Mouse (Mus musculus) heart, adult 2 months (tissue): ENCODE results near the gene Crocc. TPM values are rescaled to one million over a fixed set of nuclear protein-coding genes. Genes with fewer than 3 reads are reported as not detected.

Experiments
- DNase-seq, 2 experiments: peaks; one replicate each; pipeline ENCODE4 v3.0.0; 2021
- H3K27ac ChIP-seq: fragments of 200-600 bp; 2 replicates; pipeline ENCODE4 v1.8.1; 2022
- H3K27me3 ChIP-seq: fragments of 200-500 bp; 2 replicates; pipeline ENCODE4 v1.6.1; 2012; ENCODE audit warnings: mild to moderate bottlenecking, low read length, inconsistent platforms, mixed read lengths; ENCODE audit not compliant: control insufficient read depth, insufficient read depth
- H3K36me3 ChIP-seq: fragments of 200-500 bp; 2 replicates; pipeline ENCODE4 v1.6.1; 2012; ENCODE audit warnings: low read length, inconsistent platforms; ENCODE audit not compliant: control insufficient read depth, insufficient read depth
- H3K4me1 ChIP-seq: fragments of 200-500 bp; 2 replicates; pipeline ENCODE4 v1.6.1; 2011; ENCODE audit warnings: low read length; ENCODE audit not compliant: control insufficient read depth, insufficient read depth
- H3K4me3 ChIP-seq: fragments of 200-600 bp; 2 replicates; pipeline ENCODE4 v1.8.1; 2022
- H3K79me2 ChIP-seq: fragments of 200-500 bp; replicated peaks from 2 replicates; pipeline ENCODE4 v1.6.1; 2012; ENCODE audit warnings: mild to moderate bottlenecking, inconsistent platforms, low read length, moderate library complexity, mixed read lengths; ENCODE audit not compliant: control insufficient read depth, insufficient read depth
- H3K9ac ChIP-seq: fragments of 200-500 bp; 2 replicates; pipeline ENCODE4 v1.6.1; 2012; ENCODE audit warnings: low read depth, mild to moderate bottlenecking, control low read depth, inconsistent platforms, low read length, mixed read lengths
- CTCF ChIP-seq: fragments of 200-600 bp; IDR thresholded peaks from 2 replicates; pipeline ENCODE4 v1.8.1; 2022; ENCODE audit warnings: antibody characterized with exemption, mild to moderate bottlenecking, moderate library complexity
- EP300 ChIP-seq: fragments of 200-500 bp; IDR thresholded peaks from 2 replicates; pipeline ENCODE4 v1.6.1; 2011; ENCODE audit warnings: low read depth, low read length, control low read depth; ENCODE audit not compliant: insufficient read depth
- POLR2A ChIP-seq: fragments of 200-500 bp; IDR thresholded peaks from 2 replicates; pipeline ENCODE4 v1.6.1; 2011; ENCODE audit warnings: mild to moderate bottlenecking, low read depth, low read length, control low read depth; ENCODE audit not compliant: insufficient read depth
- WGBS: fragments of 180-500 bp; shearing (Covaris S2); methylation state at CpG from one replicate; pipeline ENCODE4 v1.1.7; 2018; 5-methylcytosine and 5-hydroxymethylcytosine counted together
- intact Hi-C: fragments of 180-260 bp; cut with DNase I; formaldehyde crosslinking; loops from one replicate; pipeline ENCODE4 v1.15.1; 2025
- polyA plus RNA-seq: library from polyadenylated mRNA; depleted of rRNA; stranded (reverse); fragments of >200 nt; gene quantifications from 2 replicates; pipeline ENCODE4 v1.2.3, GENCODE M21; 2012
- total RNA-seq, 2 experiments: library from RNA; stranded (reverse); gene quantifications; 2 replicates each; pipeline ENCODE4 v1.2.3; 2021

The Crocc gene
- total and polyA plus RNA-seq, 3 experiments = 4.6 to 5.1 (median 4.9) TPM

DNA sequence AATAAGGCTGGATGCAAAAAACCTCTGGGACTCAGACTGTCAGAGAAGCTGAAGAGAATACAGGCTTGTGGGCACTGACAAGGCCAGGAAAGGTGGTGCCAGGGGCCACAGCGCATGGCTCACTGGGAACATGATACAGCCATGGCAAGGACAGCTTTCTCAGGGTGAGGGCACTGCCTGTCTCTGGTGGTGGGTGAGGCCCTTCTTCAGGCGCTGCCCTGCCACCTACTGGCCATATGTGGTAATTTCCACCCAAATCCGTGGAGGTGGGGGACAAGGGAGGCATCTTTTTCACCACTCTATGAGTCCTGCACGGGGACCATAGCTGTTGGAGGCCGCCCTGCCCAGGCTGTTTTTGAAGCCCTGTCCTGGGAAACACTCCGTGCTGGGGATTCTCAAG, 28.6 kb downstream of the Crocc start:
- 12% methylated on average over 6 of the region's 6 CpGs for WGBS
- H3K27me3 ChIP-seq = no peaks in the 10 kb centered on the region
- H3K4me1 ChIP-seq = peaks cover 2% of the 10 kb centered on the region
- H3K79me2 ChIP-seq = no peaks in the 10 kb centered on the region
- H3K9ac ChIP-seq = no peak overlapping the region
- no peak overlapping the region for H3K4me3 ChIP-seq
- H3K27ac ChIP-seq = no peak overlapping the region
- peak; percentile 77 to 86 for DNase-seq
- H3K36me3 ChIP-seq = no peaks in the 10 kb centered on the region
- intact Hi-C loops = loop anchor here (1.0 to 2.0 kb wide), 2 partner anchors 45 to 67 kb away; partner anchors contain the start of gene Atp13a2
- TF ChIP-seq EP300 (peak; percentile 88; the same call in 1 of the 2 replicates), POLR2A (no peak), CTCF (peak; percentile 98; the same call in 1 of the 2 replicates)

DNA sequence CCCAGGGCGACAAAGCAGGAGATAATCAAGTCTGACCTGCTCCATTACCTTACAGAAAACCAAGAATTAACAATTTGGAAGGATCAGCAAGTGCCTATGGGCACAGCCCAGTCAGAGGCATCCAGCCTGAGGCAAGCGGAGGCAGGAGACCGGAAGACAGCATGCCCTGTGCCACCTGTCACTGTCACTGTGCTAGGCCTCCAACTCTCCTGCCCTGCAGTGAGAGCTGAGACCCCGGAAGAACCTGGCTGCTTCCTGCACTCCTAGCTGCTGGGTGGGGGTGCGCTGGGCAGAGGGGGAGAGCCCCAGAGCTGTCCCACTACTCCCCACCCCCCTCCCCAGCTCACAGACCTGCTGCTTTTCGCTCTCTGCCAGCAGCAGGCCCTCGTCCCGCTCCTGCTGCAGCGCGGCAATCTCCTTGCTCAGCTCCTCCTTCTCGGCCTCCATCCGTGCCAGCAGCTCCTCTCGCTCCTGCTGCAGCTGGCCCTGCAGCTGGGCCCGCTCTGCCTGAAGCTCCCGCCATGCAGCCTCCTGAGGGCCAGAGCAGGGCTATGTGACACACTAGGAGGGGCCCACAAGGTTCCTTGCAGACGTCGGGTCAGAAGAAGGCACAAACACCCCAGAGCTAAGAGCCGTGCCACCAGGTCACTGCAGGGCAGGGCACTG, 29.7 kb downstream of the Crocc start:
- TF ChIP-seq POLR2A (no peak), CTCF (no peak), EP300 (no peak)
- H3K27me3 ChIP-seq = no peaks in the 10 kb centered on the region
- no peaks in the 10 kb centered on the region for H3K36me3 ChIP-seq
- no peaks in the 10 kb centered on the region for H3K79me2 ChIP-seq
- H3K4me1 ChIP-seq = peaks cover 2% of the 10 kb centered on the region
- H3K27ac ChIP-seq = no peak overlapping the region
- intact Hi-C loops = loop anchor here (1.0 to 2.0 kb wide), 2 partner anchors 44 to 66 kb away; partner anchors contain the start of gene Atp13a2
- H3K9ac ChIP-seq = no peak overlapping the region
- 87% methylated on average over 17 of the region's 18 CpGs for WGBS
- DNase-seq = no peak
- H3K4me3 ChIP-seq = no peak overlapping the region

DNA sequence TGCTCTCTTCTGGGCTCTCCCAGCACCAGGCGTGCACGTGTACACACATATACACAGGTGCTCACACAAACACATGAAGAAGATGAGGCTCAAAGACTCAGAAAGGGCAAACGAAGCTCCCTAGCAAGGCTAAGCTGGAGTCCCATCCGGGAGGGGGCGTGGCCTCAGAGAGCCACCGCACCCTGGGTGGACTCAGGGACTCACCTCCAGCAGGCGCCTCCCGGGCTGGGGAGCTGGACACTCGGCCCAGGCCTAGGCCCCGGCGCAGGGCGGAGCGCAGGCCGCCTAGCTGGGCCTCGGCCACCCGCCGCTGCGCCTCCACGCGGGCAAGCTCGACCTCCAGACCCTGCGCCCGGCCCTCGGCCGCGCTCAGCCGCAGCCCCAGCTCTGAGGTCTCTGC, 35.4 kb downstream of the Crocc start:
- no peak for TF ChIP-seq EP300
- no peak for TF ChIP-seq CTCF
- no peak for TF ChIP-seq POLR2A
- WGBS = 91% methylated on average over 27 of the region's 27 CpGs
- Histone ChIP-seq H3K27me3 (no peaks in the 10 kb centered on the region), H3K79me2 (no peaks in the 10 kb centered on the region), H3K36me3 (no peaks in the 10 kb centered on the region), H3K4me1 (peaks cover 9% of the 10 kb centered on the region), H3K27ac (no peak overlapping the region), H3K9ac (no peak overlapping the region), H3K4me3 (no peak overlapping the region)
- intact Hi-C loops = loop anchor here (10.0 kb wide), 1 partner anchor 300 kb away; no protein-coding TSS in a partner anchor
- no peak for DNase-seq

DNA sequence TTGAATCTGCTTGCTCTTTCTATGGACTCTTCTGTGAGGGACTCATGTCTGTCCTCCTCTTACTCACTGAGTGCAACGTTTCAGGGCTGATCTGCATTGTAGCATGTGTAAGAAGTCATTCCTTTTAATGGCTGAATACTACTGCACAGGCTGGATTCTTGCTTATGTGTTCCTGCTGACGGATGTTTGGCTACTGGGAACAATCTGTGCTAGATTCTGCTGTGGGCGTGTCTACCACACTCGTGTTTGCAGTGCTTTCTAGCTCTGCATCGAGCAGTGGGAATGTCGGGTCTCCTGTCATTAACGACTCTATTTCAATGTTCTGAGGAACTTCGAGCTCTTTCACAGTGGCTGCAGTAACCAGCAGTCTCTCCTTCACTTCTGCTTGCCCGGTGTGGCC, 36.3 kb downstream of the Crocc start:
- H3K27me3 ChIP-seq = no peaks in the 10 kb centered on the region
- no peak overlapping the region for H3K9ac ChIP-seq
- H3K27ac ChIP-seq = no peak overlapping the region
- peaks cover 9% of the 10 kb centered on the region for H3K4me1 ChIP-seq
- no peaks in the 10 kb centered on the region for H3K79me2 ChIP-seq
- intact Hi-C loops = loop anchor here (10.0 kb wide), 1 partner anchor 299 kb away; no protein-coding TSS in a partner anchor
- WGBS = 45% methylated on average over 9 of the region's 9 CpGs
- no peak for DNase-seq
- H3K4me3 ChIP-seq = no peak overlapping the region
- H3K36me3 ChIP-seq = no peaks in the 10 kb centered on the region
- TF ChIP-seq EP300 = no peak
- TF ChIP-seq CTCF = no peak
- no peak for TF ChIP-seq POLR2A

GRCm38 (mm10) chr4:141021614-141021929, 38.8 kb downstream of the Crocc start:
- no peaks in the 10 kb centered on the region for H3K27me3 ChIP-seq
- 51% methylated on average over 11 of the region's 11 CpGs for WGBS
- TF ChIP-seq CTCF (no peak), POLR2A (no peak), EP300 (no peak)
- no peak overlapping the region; the same call in 1 of the 2 replicates for H3K27ac ChIP-seq
- 0 out of 2 replicates have a peak overlapping the region, but pooled peaks have one; percentile 33 for H3K9ac ChIP-seq
- H3K79me2 ChIP-seq = no peaks in the 10 kb centered on the region
- DNase-seq = no peak
- intact Hi-C loops = loop anchor here (10.0 kb wide), 1 partner anchor 297 kb away; no protein-coding TSS in a partner anchor
- no peaks in the 10 kb centered on the region for H3K36me3 ChIP-seq
- H3K4me1 ChIP-seq = peaks cover 9% of the 10 kb centered on the region
- H3K4me3 ChIP-seq = no peak overlapping the region
